Mouse (Mus musculus) ES-E14 (cell line): ENCODE results near the gene Jsrp1. TPM values are rescaled to one million over a fixed set of nuclear protein-coding genes. Genes with fewer than 3 reads are reported as not detected.

Experiments used
- DNase-seq: peaks from one replicate; pipeline ENCODE4 v3.0.0-alpha.2; 2013; ENCODE audit warnings: low read depth, low spot score
- H3K27ac ChIP-seq: 2 replicates; pipeline ENCODE4 v1.5.1; 2012; ENCODE audit warnings: low read depth, mild to moderate bottlenecking, low read length, moderate library complexity, mixed read lengths; ENCODE audit not compliant: poor library complexity, insufficient read depth, severe bottlenecking
- H3K36me3 ChIP-seq: 2 replicates; pipeline ENCODE4 v1.6.1; 2012; ENCODE audit warnings: mild to moderate bottlenecking, low read length, moderate library complexity, mixed read lengths; ENCODE audit not compliant: control insufficient read depth, poor library complexity, insufficient read depth, severe bottlenecking
- H3K4me1 ChIP-seq, 2 experiments: fragments of 150-350 bp in 1 of 2; sonication (generic) in 1 of 2; 2 replicates each; pipeline ENCODE4 v1.6.1; 2012; ENCODE audit warnings: low read length in 2 of 2, mild to moderate bottlenecking in 1 of 2, mixed read lengths in 1 of 2; ENCODE audit not compliant: control insufficient read depth in 2 of 2, insufficient read depth in 2 of 2, poor library complexity in 1 of 2
- H3K4me3 ChIP-seq, 2 experiments: fragments of 150-350 bp in 1 of 2; sonication (generic) in 1 of 2; 2 replicates each; pipeline ENCODE4 v1.5.1; 2012; ENCODE audit warnings: low read length in 2 of 2, low read depth in 1 of 2, mild to moderate bottlenecking in 1 of 2, mixed read lengths in 1 of 2; ENCODE audit not compliant: insufficient read depth in 1 of 2, poor library complexity in 1 of 2, severe bottlenecking in 1 of 2
- H3K9ac ChIP-seq: 2 replicates; pipeline ENCODE4 v1.6.1; 2012; ENCODE audit warnings: low read depth, mild to moderate bottlenecking, low read length, mixed read lengths; ENCODE audit not compliant: poor library complexity, insufficient read depth, severe bottlenecking
- H3K9me3 ChIP-seq: fragments of 150-350 bp; sonication (generic); 2 replicates; pipeline ENCODE4 v1.6.1; 2012; ENCODE audit warnings: low read depth, mild to moderate bottlenecking, low read length; ENCODE audit not compliant: control insufficient read depth, insufficient read depth
- CHD2 ChIP-seq: IDR thresholded peaks from 2 replicates; pipeline ENCODE4 v1.6.1; 2014; ENCODE audit warnings: mild to moderate bottlenecking, low read depth, low read length, inconsistent platforms
- HCFC1 ChIP-seq: IDR thresholded peaks from 2 replicates; pipeline ENCODE4 v1.6.1; 2012; ENCODE audit warnings: low read length, inconsistent platforms, borderline replicate concordance; ENCODE audit not compliant: insufficient read depth
- MAFK ChIP-seq: IDR thresholded peaks from 2 replicates; pipeline ENCODE4 v1.6.1; 2014; ENCODE audit warnings: mild to moderate bottlenecking, low read depth, low read length, inconsistent platforms; ENCODE audit not compliant: insufficient read depth
- ZC3H11A ChIP-seq: IDR thresholded peaks from 2 replicates; pipeline ENCODE4 v1.6.1; 2012; ENCODE audit warnings: low read depth, mild to moderate bottlenecking, inconsistent platforms, low read length, borderline replicate concordance
- ZNF384 ChIP-seq: IDR thresholded peaks from 2 replicates; pipeline ENCODE4 v1.6.1; 2012; ENCODE audit warnings: low read depth, low read length, inconsistent platforms
- in situ Hi-C, 2 experiments: fragments of 600-800 bp; cut with MboI; formaldehyde crosslinking; loops; one replicate each; pipeline ENCODE4 v1.15.1; 2025; ENCODE audit warnings: low sequenced_read_pairs in 2 of 2, inconsistent platforms in 1 of 2; ENCODE audit not compliant: unreplicated experiment in 2 of 2
- total RNA-seq: library from RNA; depleted of rRNA; stranded (reverse); fragments of 300-350 nt; gene quantifications from 2 replicates; pipeline ENCODE4 v1.2.3, GENCODE M21; 2012

Gene Jsrp1
- total RNA-seq, 1 experiment, result 0.67 TPM

DNA sequence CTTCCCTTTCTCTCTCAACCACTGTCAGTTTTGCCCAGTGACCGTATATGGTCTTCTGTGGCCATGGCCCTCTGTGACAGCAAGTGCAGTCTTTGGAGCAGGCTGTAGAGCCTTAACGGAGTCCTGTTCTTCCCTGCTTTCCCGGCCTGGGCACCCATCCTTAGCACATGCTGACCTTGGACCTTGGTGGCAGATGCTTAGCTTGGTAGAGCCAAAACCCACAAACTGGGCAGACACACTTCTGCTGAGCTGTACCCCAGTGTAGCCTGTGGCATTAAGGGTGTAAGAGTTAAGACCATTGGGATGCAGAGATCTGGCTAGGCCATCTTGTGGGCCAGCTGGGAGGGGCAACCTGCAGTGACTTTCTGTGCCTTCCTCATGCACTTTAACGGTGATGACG lies 39.5 kb downstream of the Jsrp1 start:
- Histone ChIP-seq H3K9ac (no peak overlapping the region), H3K4me1 (no peaks in the 10 kb centered on the region), H3K4me3 (no peak overlapping the region), H3K36me3 (peaks cover 77% of the 10 kb centered on the region), H3K9me3 (no peaks in the 10 kb centered on the region), H3K27ac (no peak overlapping the region)
- in situ Hi-C loops, result no loop called here
- DNase-seq, result no peak
- TF ChIP-seq CHD2 (no peak), ZNF384 (no peak), ZC3H11A (no peak), MAFK (no peak), HCFC1 (no peak)

DNA sequence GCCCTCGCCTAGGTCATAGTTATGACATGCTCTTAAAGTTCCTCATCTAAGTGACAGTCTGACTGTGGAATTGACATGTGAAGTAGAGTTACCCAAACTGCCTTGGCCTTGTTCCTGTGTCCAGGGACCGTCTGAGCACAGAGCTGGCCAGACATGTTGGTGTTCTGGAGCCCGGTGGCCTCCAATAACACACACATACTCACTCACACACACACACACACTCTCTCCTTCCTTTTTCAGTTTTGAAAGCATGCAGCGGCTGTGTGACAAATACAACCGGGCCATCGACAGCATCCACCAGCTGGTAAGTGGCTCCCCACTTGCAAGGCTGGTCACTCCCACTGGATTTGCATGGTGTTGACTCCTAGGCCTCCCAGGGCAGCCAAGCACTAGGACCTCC lies 44.9 kb downstream of the Jsrp1 start:
- Histone ChIP-seq H3K27ac (no peak overlapping the region), H3K9ac (no peak overlapping the region), H3K9me3 (no peaks in the 10 kb centered on the region), H3K4me1 (peaks cover 5 to 16% of the 10 kb centered on the region in 2 experiments; a peak in 3 of 4 replicates), H3K4me3 (no peak overlapping the region), H3K36me3 (peaks cover 54% of the 10 kb centered on the region)
- in situ Hi-C loops, result no loop called here
- TF ChIP-seq ZNF384 (no peak), HCFC1 (no peak), CHD2 (no peak), ZC3H11A (no peak), MAFK (no peak)
- no peak for DNase-seq

DNA sequence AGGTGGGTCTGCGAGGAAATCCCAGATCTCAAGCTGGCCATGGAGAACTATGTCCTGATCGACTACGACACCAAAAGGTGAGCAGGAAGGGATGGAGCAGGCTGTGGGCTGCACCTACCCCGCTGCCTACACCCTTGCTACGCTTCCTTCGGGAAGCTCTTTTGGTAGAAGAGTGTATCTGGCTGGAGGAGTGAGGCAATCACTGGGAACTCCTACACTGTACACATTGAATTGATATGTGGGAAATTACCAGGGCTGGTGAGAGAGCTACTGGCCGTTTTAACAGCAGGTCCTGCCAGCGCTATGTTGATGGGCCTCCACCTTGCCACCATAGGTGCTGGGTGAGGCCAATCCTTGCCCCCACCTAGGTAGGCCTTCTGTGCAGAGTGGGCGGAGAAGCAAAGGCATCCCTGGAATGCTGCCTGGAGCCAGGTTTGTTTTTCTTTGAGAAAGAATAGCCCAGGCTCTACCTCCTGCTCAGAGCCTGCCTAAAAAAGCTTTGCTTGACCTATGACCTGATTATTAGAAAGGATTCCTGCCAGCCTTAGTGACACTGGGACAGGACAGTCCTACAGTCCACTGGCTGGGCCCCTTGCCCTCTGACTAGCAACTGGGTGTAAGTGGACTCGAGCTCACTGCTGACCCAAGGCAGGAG lies 47.0 kb downstream of the Jsrp1 start:
- TF ChIP-seq MAFK (no peak), CHD2 (no peak), HCFC1 (no peak), ZC3H11A (no peak), ZNF384 (no peak)
- Histone ChIP-seq H3K4me3 (no peak overlapping the region), H3K9ac (peak overlapping the region; percentile 14; the same call in 1 of the 2 replicates), H3K4me1 (peaks cover 5 to 19% of the 10 kb centered on the region in 2 experiments; a peak in 3 of 4 replicates), H3K9me3 (no peaks in the 10 kb centered on the region), H3K36me3 (peaks cover 39% of the 10 kb centered on the region), H3K27ac (peak overlapping the region; percentile 76)
- DNase-seq, result no peak
- in situ Hi-C loops, result no loop called here

DNA sequence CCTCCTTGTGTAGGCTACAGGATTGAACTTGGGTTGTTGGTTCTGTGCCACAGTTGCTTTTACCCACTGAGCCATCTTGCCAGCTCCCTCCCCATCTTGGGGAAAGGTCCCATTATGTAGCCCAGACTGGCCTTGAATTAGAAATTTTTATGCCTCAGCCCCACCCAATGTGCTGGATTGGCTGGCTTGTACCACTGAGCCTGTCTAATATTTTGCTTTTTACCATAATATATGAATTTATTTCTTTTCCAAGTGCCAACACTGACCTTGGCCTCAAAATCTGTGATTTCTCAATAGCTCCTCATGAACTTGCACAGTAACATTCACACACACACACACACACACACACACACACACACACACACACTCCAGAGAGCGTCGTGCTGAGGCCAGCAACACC lies 47.6 kb downstream of the Jsrp1 start:
- Histone ChIP-seq H3K36me3 (peaks cover 34% of the 10 kb centered on the region), H3K27ac (peak overlapping the region; percentile 74), H3K9ac (peak overlapping the region; percentile 14; the same call in 1 of the 2 replicates), H3K4me3 (no peak overlapping the region), H3K4me1 (peaks cover 5 to 20% of the 10 kb centered on the region in 2 experiments; a peak in 3 of 4 replicates), H3K9me3 (no peaks in the 10 kb centered on the region)
- TF ChIP-seq MAFK (no peak), HCFC1 (no peak), ZNF384 (no peak), ZC3H11A (no peak), CHD2 (no peak)
- DNase-seq, result no peak
- in situ Hi-C loops, result no loop called here
